8 mouse cellular contexts compared by ENCODE assay signal in the genomic region with DNA sequence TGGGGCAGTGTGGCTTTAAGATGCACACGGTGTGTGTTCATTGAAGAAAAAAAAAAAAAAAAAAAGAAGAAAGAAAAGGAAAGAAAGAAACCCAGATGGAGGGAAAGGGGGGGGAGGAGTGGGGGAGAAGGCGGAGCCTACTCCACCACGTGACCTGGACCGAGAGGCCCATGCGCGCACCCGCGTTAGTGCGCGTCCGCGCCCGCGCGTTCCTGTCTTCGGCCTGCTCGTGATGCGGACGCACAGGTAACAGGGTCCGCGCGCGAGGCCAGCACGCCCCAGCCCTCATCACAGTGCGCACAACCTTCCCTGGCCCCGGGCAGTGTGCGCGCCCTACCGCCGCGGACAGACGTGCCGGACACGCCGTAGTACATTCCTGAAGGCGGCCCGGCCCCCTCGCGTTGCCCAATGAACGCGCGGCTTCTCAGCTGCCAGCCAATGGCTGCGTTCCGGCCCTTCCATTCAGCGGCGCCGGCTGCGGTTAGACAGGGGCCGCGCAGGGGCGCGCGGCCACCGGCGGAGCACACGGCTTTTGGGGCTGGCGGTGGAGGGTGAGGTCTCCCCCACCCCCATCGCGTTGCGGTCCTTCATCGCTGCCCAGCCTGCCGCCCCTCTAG. TPM values are rescaled to one million over a fixed set of nuclear protein-coding genes. Genes with fewer than 3 reads are reported as not detected.
DNase-seq lines count a peak whose midpoint lies in the region; ATAC-seq lines count a peak whose summit lies in the region.

No protein-coding gene starts in this region.

- peak; percentile 89 for DNase-seq in adipocyte (ENCODE audit: low spot score)
- DNase-seq in embryo, embryonic 10 days (ENCODE audit: low spot score) = peak; percentile 99
- peak; percentile 91 for DNase-seq in gastrocnemius, postnatal 10 days
- DNase-seq in induced T-regulatory cell, adult 2 months (ENCODE audit: low read depth) = peak; percentile 94
- DNase-seq in left cerebral cortex, adult 8-10 months (ENCODE audit: low spot score in 2 of 2) = peak; percentile 92 to 93
- DNase-seq in right cerebral cortex, adult 18-20 months = peak; percentile 95
- DNase-seq in urinary bladder, adult 2 months (ENCODE audit: low spot score) = peak; percentile 93

- ATAC-seq in megakaryocyte, adult 5-6 weeks (ENCODE audit: poor library complexity, severe bottlenecking) = peak; percentile 66

RNA-seq across cellular contexts. Expression of a gene that starts 5.6 kb away (rescaled TPM):
- total RNA-seq in gastrocnemius, postnatal 10 days (2021) = 10 to 100 TPM; 13.6 to 20.3 TPM
- total RNA-seq in left cerebral cortex, adult 8-10 months (2022) = 10 to 100 TPM; 49.4 to 73.3 (median 61.8) TPM
- 3.1 and 3.6 TPM in 2 replicates for total RNA-seq in megakaryocyte, adult 5-6 weeks (2015)
- total RNA-seq in megakaryocyte, adult 5-6 weeks (2017) = 2.3 and 2.5 TPM in 2 replicates
- polyA plus RNA-seq in urinary bladder, adult 2 months (2012; rRNA removed) = 29.6 and 42.7 TPM in 2 replicates

Comparison
In these comparisons a context has a peak if more than half of its experiments do, and no peak if none do; other contexts are left out.
1. Peak in every context shown above with its lines: DNase-seq and ATAC-seq.